Mouse (Mus musculus) mouse embryonic stem cell (cell line): ENCODE results near the gene Ankrd66.
"Not testable (repeated sequence)": the region's sequence is repeated elsewhere in the genome, so short reads cannot be mapped to it uniquely, and the experiment has no call there.

Experiments used
- in situ Hi-C, 2 experiments: fragments of 300-500 bp; cut with MboI; formaldehyde crosslinking; loops; 1 replicate in 1 of 2; 3 replicates in 1 of 2; pipeline ENCODE4 v1.14.3; 2019 to 2020; ENCODE audit warnings: low sequenced_read_pairs in 2 of 2, low pct_unique_long_range_greater_than_20kb in 1 of 2, mixed read lengths in 1 of 2; ENCODE audit not compliant: unreplicated experiment in 1 of 2

Gene Ankrd66

DNA sequence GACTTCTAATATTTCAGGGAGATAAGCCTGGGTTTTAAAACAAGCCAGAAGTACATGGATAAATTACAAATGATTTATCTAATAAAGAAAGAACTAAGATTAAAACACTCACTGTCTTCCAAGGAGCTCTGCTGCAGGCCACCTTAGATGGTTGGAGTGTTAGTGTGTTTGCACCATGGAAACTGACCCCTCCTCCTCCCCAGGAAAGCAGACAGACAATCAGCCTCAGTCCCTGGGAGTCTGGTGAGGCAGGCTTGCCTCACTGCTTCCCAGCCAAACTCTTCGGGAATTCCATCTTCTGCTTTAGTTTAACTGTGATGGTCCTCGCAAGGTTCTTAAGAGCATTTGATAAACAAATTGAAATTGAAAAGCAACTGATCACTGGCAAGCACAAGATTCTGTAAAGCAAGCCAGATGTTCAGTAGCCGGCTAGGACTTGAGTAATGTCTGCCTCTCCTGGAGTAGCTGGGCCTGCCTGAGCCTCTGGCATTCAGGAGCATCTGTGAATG, 7.7 kb upstream of the Ankrd66 start:
- in situ Hi-C loops, result no loop called here

DNA sequence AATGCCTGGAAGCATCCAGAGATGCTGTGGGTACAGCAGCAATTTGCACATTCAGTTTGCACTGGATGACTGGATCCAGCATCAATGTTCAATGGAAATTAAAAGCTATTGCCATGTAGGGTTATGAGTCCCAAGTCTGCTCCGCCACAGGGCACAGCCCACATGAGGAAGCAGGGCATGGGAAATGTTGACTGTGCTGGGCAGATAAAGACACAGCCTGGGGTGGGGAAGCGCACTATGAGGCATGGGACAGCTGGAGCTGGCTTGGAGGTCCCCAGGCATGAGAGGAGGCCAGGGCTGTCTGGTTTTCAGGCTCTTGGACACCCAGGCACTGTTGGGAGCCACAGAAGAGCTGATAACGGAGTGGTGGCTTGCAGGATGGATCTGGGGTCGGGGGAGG, 601 bp upstream of the Ankrd66 start:
- in situ Hi-C loops, result no loop called here

DNA sequence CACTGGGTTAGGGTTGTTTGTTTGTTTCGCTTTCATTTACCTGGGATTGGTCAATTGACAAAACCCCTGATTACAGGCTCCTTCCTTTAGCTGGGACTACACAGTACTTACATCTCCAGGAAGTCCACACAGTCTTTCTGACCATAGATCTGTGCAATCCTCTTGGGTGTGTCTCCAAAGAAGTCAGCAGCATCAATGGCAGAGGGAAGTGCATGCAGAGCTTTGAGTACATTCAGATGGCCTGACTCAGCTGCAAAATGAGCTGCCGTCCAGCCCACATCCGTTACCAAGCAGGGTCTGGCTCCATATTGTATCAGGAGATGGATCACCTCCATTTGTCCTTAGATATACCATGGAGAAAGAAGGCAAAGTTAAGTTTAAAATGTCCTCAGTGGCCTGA, 4.7 kb downstream of the Ankrd66 start:
- in situ Hi-C loops, result loop anchor here in 1 of 2 experiments (10.0 kb wide), 1 partner anchor 56 kb away; no protein-coding TSS in a partner anchor

DNA sequence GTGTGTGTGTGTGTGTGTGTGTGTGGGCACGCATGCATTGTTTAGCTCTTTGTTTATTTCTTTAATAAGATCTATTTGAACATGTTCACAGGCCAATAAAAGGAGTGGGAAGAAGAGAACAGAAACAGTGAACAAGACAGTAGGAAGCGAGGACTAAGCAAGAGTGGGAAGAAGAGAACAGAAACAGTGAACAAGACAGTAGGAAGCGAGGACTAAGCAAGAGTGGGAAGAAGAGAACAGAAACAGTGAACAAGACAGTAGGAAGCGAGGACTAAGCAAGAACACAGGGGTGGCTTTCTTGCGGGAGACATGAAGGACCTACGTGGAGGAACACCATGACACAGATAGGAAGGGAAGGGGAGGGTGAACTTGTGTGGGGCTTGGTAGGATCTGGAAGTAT, 6.6 kb downstream of the Ankrd66 start:
- in situ Hi-C loops, result loop anchor here in 1 of 2 experiments (10.0 kb wide), 1 partner anchor 58 kb away; no protein-coding TSS in a partner anchor

DNA sequence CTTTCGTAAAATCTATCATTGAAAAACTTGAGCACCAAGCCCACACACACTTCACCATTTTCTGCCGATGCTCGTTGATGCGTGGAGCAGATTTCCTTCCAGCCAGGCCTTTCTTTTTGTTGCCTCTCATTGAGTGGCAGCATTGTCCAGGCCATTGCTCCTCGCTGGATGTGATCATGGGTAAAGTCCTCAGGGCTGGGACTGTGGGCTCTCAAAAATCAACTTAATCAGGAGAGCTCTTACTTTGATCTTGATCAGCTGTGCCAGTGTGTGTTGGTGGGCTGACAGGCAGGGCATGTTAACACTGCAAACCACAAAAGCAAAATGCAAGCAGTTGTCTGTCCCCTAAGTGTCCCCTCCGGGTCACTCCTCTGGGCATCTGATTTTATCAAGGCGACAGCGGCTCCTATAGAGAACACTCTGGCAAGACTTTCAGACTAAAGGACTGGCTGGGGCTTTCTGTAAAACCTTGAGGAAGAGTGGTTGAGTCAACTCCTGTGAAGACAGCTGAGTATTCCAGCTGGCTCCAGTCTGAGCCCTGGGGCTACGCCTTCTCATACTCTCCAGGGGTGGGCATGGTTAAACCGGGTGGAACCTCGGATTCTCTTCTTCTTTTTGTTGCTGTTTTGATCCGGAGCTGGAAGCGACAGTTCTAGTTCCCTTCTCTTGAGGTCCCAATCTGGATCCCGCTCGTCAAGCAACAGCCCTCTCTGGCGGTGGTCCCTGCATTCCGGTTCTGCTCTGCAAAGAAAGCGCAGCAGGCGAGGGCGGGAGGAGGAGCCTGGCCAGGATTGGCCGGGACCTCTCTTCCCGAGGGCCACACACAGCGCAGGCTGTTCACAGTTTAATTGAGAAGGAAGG, 8.8 kb downstream of the Ankrd66 start:
- in situ Hi-C loops, result loop anchor here in 1 of 2 experiments (10.0 kb wide), 1 partner anchor 60 kb away; no protein-coding TSS in a partner anchor

DNA sequence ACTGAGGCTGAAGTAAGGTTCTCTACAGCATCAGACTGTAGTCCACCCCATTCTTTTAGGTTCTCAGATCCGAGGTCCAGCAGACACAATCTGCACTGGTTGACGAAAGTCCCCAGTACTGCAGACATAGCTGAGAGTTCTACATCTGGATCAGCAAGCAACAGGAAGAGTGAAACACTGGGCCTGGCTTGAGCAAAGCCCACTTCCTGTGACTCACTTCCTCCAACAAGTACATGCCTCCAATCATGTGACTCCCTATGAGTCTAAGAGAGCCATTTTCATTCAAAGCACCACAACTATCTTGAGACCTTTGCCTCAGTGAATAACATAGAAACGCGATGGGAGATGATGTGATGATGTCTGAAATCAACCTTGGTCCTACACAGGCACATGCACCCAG, 12.2 kb downstream of the Ankrd66 start:
- in situ Hi-C loops, result loop anchor here in 1 of 2 experiments (10.0 kb wide), 1 partner anchor 64 kb away; no protein-coding TSS in a partner anchor

DNA sequence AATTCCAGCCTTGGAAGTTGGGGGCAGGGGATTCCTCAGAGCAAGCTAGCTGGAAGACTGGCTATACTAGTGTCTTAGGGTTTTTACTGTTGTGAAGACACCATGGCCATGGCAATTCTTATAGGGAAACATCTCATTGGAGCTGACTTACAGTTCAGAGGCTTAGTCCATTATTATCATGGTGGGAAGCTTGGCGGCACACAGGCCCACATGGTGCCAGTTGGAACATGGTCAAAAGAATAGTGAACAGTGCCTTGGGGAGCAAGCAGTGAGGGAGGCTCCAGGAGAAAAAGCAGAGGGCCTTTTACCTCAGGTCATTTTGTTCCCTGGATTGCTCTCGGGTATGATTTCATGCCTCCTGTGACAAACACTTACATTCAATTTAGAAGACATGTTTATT, 12.9 kb downstream of the Ankrd66 start:
- in situ Hi-C loops, result loop anchor here in 1 of 2 experiments (10.0 kb wide), 1 partner anchor 64 kb away; no protein-coding TSS in a partner anchor

DNA sequence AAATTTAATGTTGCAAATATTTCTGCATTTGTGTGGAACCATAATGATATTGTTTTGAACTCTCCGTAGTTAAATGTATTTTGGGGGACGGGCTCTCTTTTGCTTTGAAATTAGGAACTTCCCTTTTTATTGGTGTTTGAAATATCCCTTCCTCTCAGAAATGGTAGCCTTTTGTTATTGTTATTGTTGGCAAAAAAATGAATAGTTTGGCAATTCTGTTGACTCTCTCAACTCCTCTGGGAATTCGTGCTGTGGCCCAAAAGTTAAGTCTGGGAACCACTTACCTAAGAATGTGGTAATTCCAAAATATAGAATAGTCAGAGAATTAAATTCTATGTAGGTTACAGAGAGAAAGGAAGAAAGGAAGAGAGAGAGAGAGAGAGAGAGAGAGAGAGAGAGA, 23.3 kb downstream of the Ankrd66 start:
- in situ Hi-C loops, result no loop called here

DNA sequence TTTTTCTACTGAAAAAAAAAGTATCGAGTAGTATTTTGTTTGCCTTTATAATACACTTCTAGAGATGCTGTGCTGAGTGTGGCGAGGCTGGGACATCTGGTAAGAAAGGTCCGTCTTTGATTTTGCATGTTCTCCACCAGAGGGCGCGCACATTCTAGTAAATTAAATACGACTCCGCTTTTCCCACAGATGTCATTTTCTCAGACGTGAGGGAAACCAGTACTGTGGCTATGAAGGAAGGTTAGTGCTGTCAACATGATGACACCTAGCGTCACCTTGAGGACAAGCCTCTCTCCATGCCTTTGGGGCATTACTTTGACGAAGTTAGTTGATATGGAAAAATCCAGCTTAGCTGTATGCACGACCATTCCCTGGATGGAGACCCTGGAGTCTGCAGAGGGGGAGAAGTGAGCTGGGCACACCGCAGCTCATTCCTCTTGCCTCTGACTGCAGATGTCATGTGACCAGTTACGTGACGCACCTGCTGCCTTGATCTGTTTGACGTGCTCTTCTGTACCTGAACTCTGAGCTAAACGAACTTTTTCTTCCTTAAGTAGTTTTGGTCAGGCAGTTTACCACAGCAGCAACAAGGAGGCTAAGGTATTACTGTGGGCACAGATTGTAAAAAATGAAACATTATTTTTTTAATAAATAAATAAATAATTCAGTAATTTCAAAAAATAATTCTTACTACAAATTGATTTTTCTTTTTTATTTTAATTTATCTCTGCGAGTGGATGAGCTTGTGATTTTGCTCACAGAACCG, 24.6 kb downstream of the Ankrd66 start:
- in situ Hi-C loops, result loop anchor here (5.0 kb wide), 1 partner anchor 88 kb away; no protein-coding TSS in a partner anchor

DNA sequence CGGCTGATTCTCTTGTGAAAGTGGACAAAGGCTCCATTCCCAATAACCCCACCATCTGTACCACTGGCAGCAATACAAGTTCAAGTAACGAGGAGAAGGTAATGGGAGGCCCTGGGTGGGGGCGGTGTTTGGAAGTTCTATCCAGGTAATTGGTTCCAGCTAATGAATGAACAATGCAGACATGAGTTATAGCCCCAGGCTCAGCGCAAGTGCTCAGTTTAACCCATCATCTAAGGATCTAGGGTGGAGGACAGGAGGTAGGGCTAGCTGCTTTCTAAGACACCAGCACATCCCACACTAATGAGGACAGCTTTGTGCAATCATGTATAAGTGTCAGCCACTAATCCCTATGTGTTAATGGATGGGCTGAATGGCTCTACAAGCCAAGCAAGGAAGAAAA, 32.7 kb downstream of the Ankrd66 start:
- in situ Hi-C loops, result no loop called here

DNA sequence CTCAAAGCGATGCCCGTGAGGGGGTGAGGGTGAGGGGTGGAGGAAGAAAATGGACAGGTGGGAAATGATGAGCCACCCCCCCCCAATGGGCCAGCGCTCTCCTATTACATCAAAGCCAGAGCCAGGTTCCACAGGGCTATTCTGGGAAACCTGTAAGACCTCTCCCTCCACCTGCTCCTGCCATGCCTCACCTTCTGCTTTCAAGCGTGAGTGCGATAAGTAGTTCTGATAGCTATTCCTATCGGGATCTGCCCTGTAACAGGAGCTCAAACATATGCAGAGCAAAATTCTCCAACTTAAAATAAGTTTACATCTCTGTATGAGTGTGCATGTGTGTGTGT, 38.9 kb downstream of the Ankrd66 start:
- in situ Hi-C loops, result no loop called here

DNA sequence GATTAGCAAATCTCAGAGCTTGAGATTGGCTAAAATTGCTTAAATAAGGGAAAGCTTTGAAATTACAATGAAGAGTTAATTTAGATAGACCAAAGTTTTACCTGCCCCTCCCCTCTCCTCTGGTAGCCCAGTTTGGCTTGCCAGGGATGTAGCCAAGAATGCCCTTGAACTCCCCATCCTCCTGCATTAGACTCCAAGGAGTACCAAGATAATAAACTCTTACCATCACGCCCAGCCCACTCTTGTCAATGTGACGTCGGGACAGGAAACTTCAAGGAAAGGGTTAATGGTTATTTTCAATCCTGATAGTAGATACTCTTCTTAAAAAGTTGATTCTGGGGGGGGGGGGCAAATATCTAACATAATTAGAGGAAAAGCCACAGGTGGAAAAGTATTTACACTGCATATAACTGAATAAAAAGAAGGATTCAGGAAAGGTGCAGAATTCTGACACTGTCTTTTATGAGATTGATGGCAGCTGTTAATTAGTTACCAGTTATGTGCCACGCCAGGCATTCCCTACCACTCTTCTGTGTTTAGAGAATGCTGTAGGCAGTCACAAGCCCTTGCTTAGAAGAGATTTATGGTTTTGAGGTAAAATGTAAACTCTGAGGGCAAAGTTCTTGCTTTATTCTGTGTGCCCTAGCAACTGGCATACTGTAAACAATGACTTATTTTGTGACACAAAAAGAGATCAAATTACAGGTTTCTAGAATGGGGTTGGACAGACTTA, 39.4 kb downstream of the Ankrd66 start:
- in situ Hi-C loops, result no loop called here

DNA sequence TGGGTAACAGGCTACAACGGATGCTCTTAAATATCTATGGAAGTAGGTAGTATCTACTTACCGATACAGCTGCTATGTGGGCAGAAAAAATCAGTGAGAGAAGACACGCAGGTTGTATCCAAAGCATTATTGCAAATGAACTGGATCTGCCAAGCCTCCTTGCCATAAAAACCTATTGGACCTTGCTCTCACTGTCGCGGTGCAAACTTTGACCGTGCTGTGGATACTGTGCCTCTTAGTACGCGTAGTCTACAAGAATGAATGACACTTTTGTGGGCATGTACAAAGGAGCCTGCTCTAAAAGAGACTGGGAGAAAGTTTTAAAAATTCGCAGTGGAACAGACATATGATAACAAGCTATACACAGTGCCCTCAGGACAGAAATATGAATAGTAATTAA, 40.8 kb downstream of the Ankrd66 start, which contains the start of gene Mep1a:
TSS of gene Mep1a (minus strand) at position 221 of the 400 bp plus-strand sequence.
- in situ Hi-C loops, result no loop called here

DNA sequence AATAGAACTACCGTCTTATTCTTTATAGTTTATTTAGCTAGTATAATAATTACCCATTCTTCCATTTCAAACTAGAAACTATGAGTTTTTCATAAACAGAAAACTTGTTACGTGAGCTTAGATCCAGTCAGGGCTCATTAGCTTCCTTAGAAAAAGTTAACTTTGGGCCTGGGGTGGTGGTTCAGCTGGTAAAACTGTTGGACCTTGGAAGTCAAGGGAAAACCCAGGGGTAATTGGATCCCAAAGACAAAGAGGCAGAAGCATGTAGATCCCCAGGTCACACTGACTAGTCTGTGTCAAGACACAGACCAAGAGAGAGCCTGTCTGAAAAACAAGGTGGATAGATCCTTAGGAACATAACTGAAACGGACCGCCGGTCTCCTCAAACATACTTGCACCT, 41.8 kb downstream of the Ankrd66 start:
- in situ Hi-C loops, result no loop called here

DNA sequence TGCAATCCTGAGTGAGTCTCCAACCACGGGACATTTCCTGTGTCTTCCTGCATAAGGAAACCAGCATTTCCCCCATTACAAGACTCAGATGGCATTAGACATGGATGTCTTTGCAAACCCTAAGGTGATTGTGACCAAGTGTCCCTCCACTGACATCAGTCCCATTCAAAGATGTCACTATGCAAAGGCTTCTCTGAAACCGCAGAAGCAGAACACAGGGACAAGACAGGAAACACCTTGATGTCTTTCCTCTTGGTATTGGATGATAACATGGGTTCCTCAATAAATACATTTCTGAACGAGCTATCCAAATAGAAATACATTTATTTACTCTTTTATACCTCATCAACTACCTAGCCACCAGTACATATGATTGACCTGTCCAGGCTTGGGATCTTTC, 42.2 kb downstream of the Ankrd66 start:
- in situ Hi-C loops, result no loop called here

DNA sequence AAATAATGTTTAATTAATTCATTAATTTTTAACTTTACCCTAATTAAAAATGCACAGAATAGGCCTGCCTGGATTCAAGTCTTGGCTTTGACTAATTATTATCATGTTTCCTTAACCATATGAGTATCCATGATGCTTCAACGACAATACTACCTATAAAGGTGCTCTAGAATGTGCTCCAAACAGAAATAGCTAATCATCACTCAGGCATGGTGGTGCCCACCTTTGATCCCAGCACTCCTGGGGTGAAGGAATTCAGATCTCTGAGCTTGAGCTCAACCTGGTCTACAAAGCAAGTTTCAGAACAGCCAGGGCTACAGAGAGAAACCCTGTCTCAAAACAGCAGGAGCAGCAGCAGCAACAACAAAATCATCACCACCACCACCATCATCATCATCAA, 42.9 kb downstream of the Ankrd66 start:
- in situ Hi-C loops, result no loop called here

DNA sequence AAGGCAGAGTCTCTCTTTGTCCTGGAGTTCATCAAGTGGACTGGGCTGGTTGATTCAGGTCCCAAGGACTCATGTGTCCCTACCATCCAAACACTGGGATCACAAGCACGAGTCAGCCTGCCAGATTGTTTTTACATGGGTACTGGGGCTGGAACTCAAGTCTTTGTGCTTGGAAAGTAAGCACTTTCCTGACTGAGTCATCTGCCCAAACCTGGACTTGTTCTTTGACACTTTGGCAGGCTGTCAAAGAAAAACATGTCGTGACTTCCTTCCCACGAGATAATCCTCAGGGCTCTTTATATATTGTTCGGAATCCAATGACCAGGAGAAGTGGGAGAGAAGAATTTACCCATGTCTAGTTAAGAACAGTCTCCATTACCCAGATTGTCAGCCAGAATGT, 45.9 kb downstream of the Ankrd66 start:
- in situ Hi-C loops, result no loop called here

DNA sequence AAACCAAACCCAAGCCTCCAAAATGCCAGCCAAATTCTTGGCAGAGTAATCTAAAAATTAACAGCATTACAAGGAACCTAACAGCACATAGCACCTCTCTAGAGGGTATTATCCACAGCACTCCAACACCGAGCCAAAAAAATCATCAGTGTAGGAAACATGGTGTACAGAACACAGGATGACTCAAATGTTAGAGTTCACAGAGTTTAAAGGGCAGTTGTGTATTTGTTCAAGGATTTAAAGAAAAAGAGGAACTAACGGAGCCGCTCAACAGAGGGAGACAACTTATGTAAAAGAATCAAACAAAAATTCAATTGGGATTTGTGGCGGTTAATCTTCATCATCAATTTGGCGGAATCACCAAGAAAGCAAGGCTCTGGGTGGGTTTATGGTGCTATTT, 47.9 kb downstream of the Ankrd66 start:
- in situ Hi-C loops, result no loop called here

DNA sequence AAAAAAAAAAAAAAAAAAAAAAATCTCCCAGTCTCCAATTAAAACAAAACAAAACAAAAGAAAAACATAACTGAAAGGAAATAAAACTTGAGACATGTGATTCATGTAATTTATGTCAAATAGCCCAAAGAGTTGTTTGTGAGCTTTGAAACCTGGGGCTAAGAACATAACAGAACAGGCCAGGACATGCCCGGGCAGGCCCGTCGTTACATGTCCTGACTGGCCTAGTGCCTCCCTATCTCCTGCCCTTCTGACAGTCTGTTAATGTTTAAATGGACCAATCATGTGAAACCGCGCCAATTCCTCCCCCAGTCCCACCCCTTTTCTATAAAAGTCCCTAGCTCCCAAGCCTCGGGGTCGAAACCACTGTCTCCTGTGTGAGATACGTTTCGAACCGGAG, 53.1 kb downstream of the Ankrd66 start:
- in situ Hi-C loops, result not testable (repeated sequence)
